Mouse (Mus musculus) thymus, postnatal 10 days (tissue): ENCODE results near the gene Enox1.

Experiments used
- DNase-seq, 2 experiments: peaks; one replicate each; pipeline ENCODE4 v3.0.0; 2021; ENCODE audit warnings: low spot score in 2 of 2

Gene Enox1

DNA sequence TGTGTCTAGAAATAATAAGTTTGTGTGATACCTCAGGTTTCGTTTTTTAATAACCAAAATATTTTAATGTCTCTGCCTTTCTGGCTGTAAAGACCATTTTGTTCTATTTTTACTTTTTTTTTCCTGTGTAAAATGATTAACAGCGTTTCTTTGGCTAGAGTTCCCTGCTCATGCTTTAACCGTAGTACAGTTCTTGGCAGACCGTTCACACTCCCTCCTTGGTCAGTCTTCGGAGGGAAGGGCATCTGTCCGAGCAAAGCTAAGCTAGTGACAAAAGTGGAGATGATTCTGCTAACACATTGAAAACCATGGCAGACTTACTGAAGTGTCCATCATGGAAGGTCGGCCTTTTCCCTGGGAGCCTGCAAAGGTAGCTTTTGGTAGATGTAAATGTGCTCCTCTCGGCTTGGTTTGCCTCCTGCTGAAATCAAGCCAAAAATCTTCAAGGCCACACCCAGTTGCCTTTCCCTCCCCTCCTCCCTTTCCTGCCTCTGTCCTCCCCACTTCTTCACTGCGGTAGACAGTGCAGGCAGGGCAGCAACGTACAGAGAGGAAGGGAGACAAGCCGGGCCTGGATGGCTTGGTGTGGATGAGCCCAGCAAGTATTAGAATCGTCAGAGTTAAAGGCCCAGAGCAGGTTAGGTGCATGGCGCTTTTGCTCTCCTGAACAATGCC, 461.7 kb downstream of the Enox1 start:
- no peak for DNase-seq

DNA sequence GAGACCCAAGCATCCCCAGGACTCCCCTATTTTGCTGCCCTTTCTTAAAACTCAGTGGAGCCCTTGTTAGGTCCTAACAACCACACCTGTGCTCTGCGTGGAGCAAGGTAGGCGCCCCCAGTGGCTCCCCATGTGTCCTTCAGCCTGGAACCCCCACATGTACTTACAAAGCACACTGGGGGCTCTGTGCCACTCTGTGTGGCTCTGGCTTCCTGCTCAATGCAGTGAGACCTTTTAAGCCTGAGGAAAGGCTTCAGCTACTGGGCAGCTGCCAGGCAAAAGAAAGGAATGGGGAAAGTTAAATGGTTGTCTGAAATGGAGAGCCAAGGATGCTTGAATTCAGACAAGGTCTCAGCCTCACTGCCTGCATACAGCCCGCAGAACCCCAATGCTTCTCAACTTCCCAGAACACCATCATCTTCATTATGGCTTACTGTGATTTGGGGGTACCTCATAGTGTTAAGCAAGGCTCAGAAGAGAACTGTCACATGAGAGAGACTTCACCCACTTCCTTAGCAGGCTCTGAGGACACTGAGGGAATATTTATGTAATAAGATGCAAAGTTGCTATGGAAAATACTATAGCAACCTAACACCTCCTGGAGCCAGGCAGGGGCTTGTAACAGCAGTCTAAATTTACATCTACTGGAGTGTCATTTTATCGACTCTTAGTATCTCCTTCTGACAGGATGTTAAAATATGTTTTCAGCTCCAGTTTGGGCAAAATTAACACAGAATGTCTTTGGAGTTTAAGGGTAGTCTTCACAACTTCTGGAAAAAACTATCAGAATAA, 465.1 kb downstream of the Enox1 start:
- no peak for DNase-seq

DNA sequence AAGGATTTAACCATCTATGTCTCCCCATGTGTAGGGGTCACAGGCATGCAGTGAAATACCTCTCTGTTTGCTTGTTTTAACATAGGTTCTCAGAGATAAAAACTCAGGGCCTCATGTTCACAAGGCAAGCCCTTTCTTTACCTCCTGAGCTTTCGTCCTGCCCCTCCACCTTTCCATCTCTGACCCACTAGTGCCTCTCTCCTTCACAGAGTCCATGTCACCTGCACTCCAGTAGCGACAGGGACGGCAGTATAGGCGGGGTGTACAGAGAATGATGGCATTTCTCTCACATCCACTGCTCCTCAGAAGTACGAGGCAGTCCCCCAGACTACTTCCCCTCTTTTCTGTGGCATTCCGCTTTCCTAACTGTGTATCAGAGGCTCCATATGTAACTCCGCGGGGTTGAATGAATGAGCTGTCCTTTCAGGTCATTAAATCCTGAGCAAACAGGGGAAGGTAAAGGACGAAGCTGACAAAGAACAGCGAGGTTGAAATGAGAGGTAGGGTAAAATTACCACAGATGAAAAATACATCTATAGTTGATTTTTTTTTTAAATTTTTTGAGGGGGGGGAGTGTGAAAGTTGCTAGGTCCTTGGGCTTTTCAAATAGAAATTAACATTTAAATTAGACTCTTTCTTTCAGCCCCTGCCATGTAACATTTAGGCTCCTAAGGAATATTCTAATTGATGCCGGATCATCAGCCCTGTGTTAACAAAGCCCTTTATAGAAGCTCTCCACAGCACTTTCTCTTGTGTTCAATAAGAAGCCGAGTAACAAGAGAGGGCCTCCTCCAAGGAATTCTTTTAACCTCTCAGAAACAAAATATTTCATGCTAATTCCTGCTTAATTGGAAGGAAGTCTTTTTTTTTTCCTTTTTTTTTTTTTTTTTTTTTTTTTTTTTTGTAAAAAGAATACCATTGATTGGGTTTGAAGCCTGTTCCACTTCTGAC, 470.3 kb downstream of the Enox1 start:
- DNase-seq: no peak

- DNase-seq: no peak
Measured at GRCm38 (mm10) chr14:77632466-77633171, 476.1 kb downstream of the Enox1 start.

DNA sequence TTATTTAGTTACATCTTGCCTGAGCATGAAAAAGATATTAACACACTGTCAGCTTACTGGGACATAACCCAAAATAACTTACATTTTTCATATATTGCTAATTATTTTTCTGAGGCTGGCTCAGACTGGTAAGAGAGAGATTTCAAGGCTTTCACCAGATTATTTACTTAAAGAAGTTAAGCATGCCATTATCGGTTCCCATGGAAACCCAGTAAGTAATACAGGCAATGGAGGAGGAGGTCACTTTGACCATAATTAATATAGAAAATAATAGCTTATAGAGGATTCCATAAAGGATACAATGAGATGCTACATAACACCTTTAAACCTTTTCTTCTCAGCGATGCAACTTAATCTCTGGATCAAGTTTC, 476.6 kb downstream of the Enox1 start:
- no peak for DNase-seq

- DNase-seq: no peak
Measured at GRCm38 (mm10) chr14:77636931-77637330, 480.4 kb downstream of the Enox1 start.

DNA sequence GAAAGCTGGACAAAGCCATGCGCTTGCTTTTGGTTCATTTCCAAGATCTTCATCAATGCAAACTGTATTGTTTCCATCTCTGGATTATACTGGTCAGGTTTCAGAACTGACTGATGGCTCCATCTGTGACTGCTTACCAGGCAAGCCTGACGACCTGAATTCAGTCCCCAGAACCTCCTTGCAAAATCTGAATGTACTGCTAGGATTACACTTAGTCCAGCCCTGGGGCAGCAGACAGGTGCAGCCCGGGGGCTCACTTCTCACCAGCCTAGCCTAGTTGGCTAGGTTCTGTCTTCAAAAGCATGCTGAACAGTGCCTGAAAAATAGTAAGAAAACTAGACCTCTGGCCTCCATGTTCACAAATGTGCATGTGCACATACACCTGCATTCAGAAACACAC, 481.6 kb downstream of the Enox1 start:
- DNase-seq: no peak

- DNase-seq: no peak
Measured at GRCm38 (mm10) chr14:77638616-77639015, 482.1 kb downstream of the Enox1 start.

DNA sequence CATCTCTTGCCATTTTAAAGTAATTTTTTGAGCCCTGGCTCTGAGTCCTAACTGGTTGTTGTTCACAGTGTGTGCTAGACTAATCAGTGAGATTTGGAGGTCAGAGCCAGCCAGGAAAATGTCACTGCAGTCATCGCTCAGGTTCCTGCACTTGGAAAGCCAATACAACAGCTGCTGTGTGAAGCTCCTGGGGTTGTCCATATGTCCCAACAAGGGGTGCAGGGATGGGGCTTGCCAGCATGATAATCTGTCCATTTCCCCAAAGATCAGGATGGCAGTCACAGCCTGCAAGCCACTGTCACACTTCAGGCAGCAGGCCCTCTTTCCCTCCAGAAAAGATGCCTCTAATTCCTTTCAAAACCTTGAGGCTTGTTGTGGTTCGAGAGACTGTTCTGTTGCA, 483.0 kb downstream of the Enox1 start:
- no peak for DNase-seq

GRCm38 (mm10) chr14:77642314-77642713, 485.8 kb downstream of the Enox1 start:
- DNase-seq: no peak

DNA sequence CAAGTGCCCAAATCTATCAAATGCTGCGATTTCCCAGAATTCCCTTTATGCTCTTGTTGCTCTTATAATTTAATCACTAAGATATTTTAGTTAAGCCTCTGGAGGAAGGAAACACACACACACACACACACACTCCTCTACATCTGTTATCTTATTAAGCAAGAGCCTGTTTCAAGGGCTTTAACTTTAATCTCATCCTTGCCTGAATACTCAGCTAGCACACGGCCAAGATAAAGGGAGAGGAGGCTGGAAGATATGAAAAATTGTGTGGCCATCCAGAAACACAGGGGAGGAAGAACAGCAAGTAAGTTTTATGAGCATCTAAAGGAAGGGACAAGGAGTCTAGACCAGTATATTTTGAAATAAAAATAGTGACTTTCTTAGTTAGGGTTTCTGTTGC, 489.6 kb downstream of the Enox1 start:
- DNase-seq: no peak

GRCm38 (mm10) chr14:77647017-77647416, 490.5 kb downstream of the Enox1 start:
- no peak for DNase-seq

DNA sequence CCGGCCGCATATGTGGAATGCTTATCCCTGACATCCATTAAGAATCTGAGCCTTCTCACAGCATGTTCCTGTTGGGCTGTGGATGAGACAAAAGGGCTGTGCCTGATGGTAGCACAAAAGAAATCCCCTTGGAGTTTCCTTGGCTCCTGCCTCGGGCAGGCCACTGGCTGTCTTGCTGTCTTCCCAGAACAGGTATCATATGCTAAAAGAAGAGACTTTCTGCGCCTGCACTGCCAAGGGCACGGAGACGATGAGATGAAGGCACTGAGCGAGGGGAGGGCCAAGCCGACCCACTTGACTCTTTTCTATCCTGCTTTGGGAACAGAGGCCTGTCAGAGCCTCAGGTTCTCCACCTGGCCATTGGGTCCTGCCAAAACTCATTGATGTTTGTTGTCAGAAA, 491.7 kb downstream of the Enox1 start:
- no peak for DNase-seq

DNA sequence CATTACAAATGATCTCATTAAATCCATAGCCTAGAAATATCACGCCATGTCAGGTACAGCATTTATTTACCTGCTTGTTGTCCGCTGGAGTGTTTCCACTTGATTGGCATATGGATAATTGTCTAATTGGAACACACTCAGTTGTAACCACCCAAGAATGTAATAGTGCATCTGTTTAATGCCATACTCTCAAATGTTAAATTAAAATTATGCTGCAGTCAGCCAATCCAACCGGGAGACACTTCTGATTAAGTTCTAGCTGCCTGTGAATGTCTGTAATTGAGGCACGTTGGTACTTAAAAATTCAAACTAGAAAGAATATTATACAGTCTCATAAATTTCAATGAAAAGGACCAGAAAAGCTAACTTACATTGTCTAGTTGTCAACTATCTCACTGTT, 502.2 kb downstream of the Enox1 start:
- DNase-seq: no peak

- no peak for DNase-seq
Measured at GRCm38 (mm10) chr14:77662273-77662672, 505.7 kb downstream of the Enox1 start.

DNA sequence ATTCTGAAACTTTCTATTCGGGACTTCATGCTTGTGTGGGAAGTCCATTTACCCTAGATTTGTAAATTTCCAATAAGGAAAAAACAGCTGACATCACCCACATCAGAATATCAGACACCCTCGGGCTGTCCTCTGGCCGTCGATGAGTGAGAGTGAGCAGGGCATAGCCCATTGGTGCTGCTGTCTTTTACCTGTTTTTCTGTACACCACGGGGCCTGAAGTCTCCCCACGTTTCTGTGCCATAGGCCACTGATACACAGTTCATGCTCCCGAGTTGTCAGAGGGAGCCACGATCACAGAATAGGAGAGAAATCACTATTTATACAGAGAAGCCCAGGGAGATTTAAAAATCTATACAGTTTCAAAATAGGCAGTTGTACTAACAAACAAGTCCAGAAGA, 506.4 kb downstream of the Enox1 start:
- no peak for DNase-seq

GRCm38 (mm10) chr14:77668096-77668495, 511.5 kb downstream of the Enox1 start:
- DNase-seq: no peak

DNA sequence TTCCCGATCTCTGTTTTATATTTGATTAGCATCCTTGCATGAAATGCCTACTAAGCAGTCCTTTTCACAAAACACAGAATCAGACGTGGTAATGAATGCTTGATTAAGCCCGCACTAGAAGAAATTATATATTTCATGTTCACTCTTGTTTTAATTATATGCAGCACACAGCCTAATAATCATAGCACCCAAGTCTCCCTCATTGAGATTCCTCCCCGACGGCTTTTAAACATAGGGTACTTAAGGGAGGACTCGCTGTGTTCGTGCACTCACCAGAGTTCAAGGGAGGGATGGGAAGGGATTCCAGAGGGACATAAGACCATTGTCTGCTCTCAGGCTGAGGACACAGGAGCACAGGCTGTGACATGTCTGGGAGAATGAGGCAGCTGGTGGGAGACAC, 512.9 kb downstream of the Enox1 start:
- no peak for DNase-seq

DNA sequence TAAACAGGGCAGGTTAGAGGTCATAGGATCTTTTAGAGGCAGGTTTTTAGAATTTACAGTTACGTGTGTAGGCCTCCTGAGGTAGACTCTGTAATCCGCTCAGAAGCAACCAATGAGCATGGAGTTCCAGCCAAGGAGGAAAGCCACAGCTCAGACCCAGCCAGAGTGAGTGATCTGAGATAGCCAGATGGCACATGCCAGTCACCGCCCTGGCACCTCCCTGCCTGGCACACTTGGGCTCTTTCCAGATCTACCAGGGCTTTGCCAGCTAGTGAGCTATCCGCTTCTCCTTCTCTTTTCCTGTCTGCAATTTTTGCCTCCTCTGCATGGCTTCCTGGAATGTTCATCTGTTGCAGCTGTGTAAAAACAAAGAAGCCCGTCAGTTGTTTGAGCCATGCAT, 514.4 kb downstream of the Enox1 start:
- DNase-seq: no peak

- DNase-seq: no peak
Measured at GRCm38 (mm10) chr14:77671961-77672360, 515.4 kb downstream of the Enox1 start.

DNA sequence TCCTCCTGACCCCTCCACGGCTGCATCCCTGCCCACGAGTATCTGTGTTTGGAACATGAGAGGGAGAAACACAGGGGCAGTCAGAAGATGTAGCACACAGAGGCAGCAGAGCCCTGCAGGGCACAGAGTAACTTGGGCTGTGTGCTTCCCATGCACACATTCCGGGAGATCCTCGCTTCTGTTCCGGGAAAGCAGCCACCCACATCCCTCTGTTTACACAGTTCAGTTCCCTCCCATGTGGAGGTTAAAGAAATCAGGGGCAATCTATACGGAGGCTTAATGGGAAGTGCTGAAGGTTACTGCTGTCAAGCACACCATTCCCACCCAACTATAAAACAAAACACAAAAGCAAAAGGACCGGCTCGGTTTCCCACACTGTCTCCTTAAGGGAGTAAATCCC, 516.6 kb downstream of the Enox1 start:
- DNase-seq: no peak

GRCm38 (mm10) chr14:77677951-77678350, 521.4 kb downstream of the Enox1 start:
- no peak for DNase-seq
